Mouse (Mus musculus) testis, postnatal 10 days (tissue): Measurements from ENCODE around the gene Frrs1l.
A peak's percentile ranks its signal among the peaks of the same experiment; 100 is the strongest.

ENCODE experiments used
- DNase-seq: peaks from one replicate; pipeline ENCODE4 v3.0.0; 2021; ENCODE audit warnings: low spot score

The Frrs1l gene

GRCm38 (mm10) chr4:56990215-56990584 lies at the start of gene Frrs1l:
TSS of gene Frrs1l (minus strand) at chr4:56990391.
- DNase-seq: peak; percentile 47

- DNase-seq: no peak
Observed at GRCm38 (mm10) chr4:57039127-57040031, 49.2 kb upstream of the Frrs1l start.

- DNase-seq: no peak
Observed at GRCm38 (mm10) chr4:57037554-57037953, 47.4 kb upstream of the Frrs1l start.

GRCm38 (mm10) chr4:57034169-57034568 lies 44.0 kb upstream of the Frrs1l start:
- no peak for DNase-seq

- no peak for DNase-seq
Observed at GRCm38 (mm10) chr4:57031440-57031839, 41.2 kb upstream of the Frrs1l start.

GRCm38 (mm10) chr4:57027954-57028353 lies 37.8 kb upstream of the Frrs1l start:
- DNase-seq: no peak

- DNase-seq: no peak
Observed at GRCm38 (mm10) chr4:57023527-57023926, 33.3 kb upstream of the Frrs1l start.

GRCm38 (mm10) chr4:57021288-57021687 lies 31.1 kb upstream of the Frrs1l start:
- DNase-seq: no peak

GRCm38 (mm10) chr4:57017229-57017628 lies 27.0 kb upstream of the Frrs1l start:
- peak; percentile 90 for DNase-seq

GRCm38 (mm10) chr4:57016366-57017171 lies 26.4 kb upstream of the Frrs1l start:
- DNase-seq: no peak

- no peak for DNase-seq
Observed at GRCm38 (mm10) chr4:57015032-57015431, 24.8 kb upstream of the Frrs1l start.

- DNase-seq: no peak
Observed at GRCm38 (mm10) chr4:57011454-57012046, 21.4 kb upstream of the Frrs1l start.

- no peak for DNase-seq
Observed at GRCm38 (mm10) chr4:57010919-57011318, 20.7 kb upstream of the Frrs1l start.

GRCm38 (mm10) chr4:57010425-57010824 lies 20.2 kb upstream of the Frrs1l start:
- DNase-seq: no peak

GRCm38 (mm10) chr4:57007717-57008116 lies 17.5 kb upstream of the Frrs1l start:
- no peak for DNase-seq

- no peak for DNase-seq
Observed at GRCm38 (mm10) chr4:57005011-57005410, 14.8 kb upstream of the Frrs1l start.

GRCm38 (mm10) chr4:57003886-57004285 lies 13.7 kb upstream of the Frrs1l start:
- DNase-seq: no peak

- DNase-seq: no peak
Observed at GRCm38 (mm10) chr4:57002751-57003150, 12.6 kb upstream of the Frrs1l start.

- DNase-seq: no peak
Observed at GRCm38 (mm10) chr4:57001437-57001836, 11.2 kb upstream of the Frrs1l start.

- DNase-seq: no peak
Observed at GRCm38 (mm10) chr4:56993331-56993730, 3.1 kb upstream of the Frrs1l start.

GRCm38 (mm10) chr4:56991951-56992350 lies 1.8 kb upstream of the Frrs1l start:
- DNase-seq: no peak

- DNase-seq: no peak
Observed at GRCm38 (mm10) chr4:56989431-56990214, 568 bp downstream of the Frrs1l start.
